Mouse (Mus musculus) olfactory bulb, adult 2 months (tissue): Measurements from ENCODE around the gene Serinc5.

Experiments
- CTCF ChIP-seq: fragments of 200-500 bp; IDR thresholded peaks from 2 replicates; pipeline ENCODE4 v1.5.1; 2012; ENCODE audit warnings: low read depth, mild to moderate bottlenecking, low read length, moderate library complexity; ENCODE audit not compliant: insufficient read depth
- POLR2A ChIP-seq: fragments of 200-500 bp; IDR thresholded peaks from 2 replicates; pipeline ENCODE4 v1.6.1; 2012; ENCODE audit warnings: mild to moderate bottlenecking, low read depth, low read length, moderate library complexity; ENCODE audit not compliant: insufficient read depth

- TF ChIP-seq POLR2A = no peak
- no peak for TF ChIP-seq CTCF
These were observed 132.4 kb downstream of the Serinc5 start for GRCm38 (mm10) chr13:92743337-92743736.
